34 mouse cellular contexts compared by ENCODE assay signal in genomic region chr9:107688415-107688814, GRCm38 (mm10). TPM values are rescaled to one million over a fixed set of nuclear protein-coding genes. Genes with fewer than 3 reads are reported as not detected.
"Had no signal": no experiment of that assay in that cellular context is flagged by ENCODE, and none has a peak within 500 bp of the region (broad histone marks: within the 10 kb centered on the region; RNA-seq: fewer than 3 reads in every experiment).

No protein-coding gene starts in this region.

- DNase-seq: left cerebral cortex, postnatal 4 days; liver, embryonic 13.5 days; lung, adult 18-20 months; lung, adult 2 months; lung, embryonic 14.5 days; lung, postnatal 10 days; lung, postnatal 14 days; lung, postnatal 36 days; lung, postnatal 4 days; midbrain, embryonic 14.5 days had no signal

- H3K4me2 ChIP-seq: limb, embryonic 12.5 days; limb, embryonic 13.5 days; limb, embryonic 15.5 days; liver, embryonic 12.5 days; liver, embryonic 13.5 days; liver, embryonic 15.5 days; lung, embryonic 14.5 days; lung, embryonic 15.5 days; midbrain, embryonic 11.5 days; midbrain, embryonic 12.5 days; midbrain, embryonic 13.5 days; midbrain, embryonic 15.5 days; neural tube, embryonic 12.5 days had no signal

- H3K4me1 ChIP-seq: limb, embryonic 12.5 days; liver, embryonic 13.5 days; liver, embryonic 15.5 days; neural tube, embryonic 12.5 days had no signal

- H3K36me3 ChIP-seq: liver, embryonic 13.5 days; liver, embryonic 15.5 days had no signal

- H3K4me3 ChIP-seq: left cerebral cortex, adult 2 months; limb, embryonic 10.5 days; limb, embryonic 12.5 days; limb, embryonic 13.5 days; limb, embryonic 15.5 days; liver, embryonic 12.5 days; liver, embryonic 13.5 days; liver, embryonic 15.5 days; lung, embryonic 15.5 days; megakaryocyte, embryonic 14.5 days; midbrain, embryonic 10.5 days; midbrain, embryonic 12.5 days; midbrain, embryonic 13.5 days; midbrain, embryonic 15.5 days; myocyte; neural tube, embryonic 12.5 days had no signal

- H3K9ac ChIP-seq: limb, embryonic 12.5 days; limb, embryonic 13.5 days; limb, embryonic 15.5 days; liver, embryonic 12.5 days; liver, embryonic 13.5 days; liver, embryonic 14.5 days; liver, embryonic 15.5 days; lung, embryonic 14.5 days; lung, embryonic 15.5 days; midbrain, embryonic 12.5 days; midbrain, embryonic 13.5 days; midbrain, embryonic 15.5 days; neural tube, embryonic 12.5 days had no signal

- H3K27me3 ChIP-seq: limb, embryonic 12.5 days; limb, embryonic 13.5 days; limb, embryonic 15.5 days; lung, embryonic 15.5 days; midbrain, embryonic 12.5 days; midbrain, embryonic 13.5 days; midbrain, embryonic 15.5 days; neural tube, embryonic 12.5 days had no signal

- H3K27ac ChIP-seq: left cerebral cortex, adult 2 months; limb, embryonic 10.5 days; limb, embryonic 12.5 days; limb, embryonic 13.5 days; limb, embryonic 15.5 days; liver, embryonic 12.5 days; liver, embryonic 13.5 days; liver, embryonic 14.5 days; liver, embryonic 15.5 days; lung, embryonic 15.5 days; macrophage; midbrain, embryonic 10.5 days; midbrain, embryonic 12.5 days; midbrain, embryonic 13.5 days; midbrain, embryonic 15.5 days; neural tube, embryonic 12.5 days had no signal

- ATAC-seq: liver, embryonic 12.5 days; lung, postnatal 0 days; midbrain, embryonic 13.5 days; midbrain, embryonic 15.5 days; midbrain, embryonic 16.5 days had no signal

- H3K9me3 ChIP-seq: limb, embryonic 10.5 days; limb, embryonic 12.5 days; limb, embryonic 13.5 days; limb, embryonic 15.5 days; liver, embryonic 12.5 days; liver, embryonic 13.5 days; liver, embryonic 15.5 days; lung, embryonic 15.5 days; megakaryocyte, embryonic 14.5 days; midbrain, embryonic 10.5 days; midbrain, embryonic 12.5 days; midbrain, embryonic 13.5 days; midbrain, embryonic 15.5 days; neural tube, embryonic 12.5 days had no signal

RNA-seq across cellular contexts. Expression of gene Gnat1, which starts 8.9 kb away (rescaled TPM):
- total RNA-seq: megakaryocyte progenitor cell, adult 5-6 weeks; megakaryocyte, adult 5-6 weeks; megakaryocyte-erythroid progenitor cell, adult 5-6 weeks; monocyte, adult 5-6 weeks had no signal
- polyA plus RNA-seq: macrophage, myocyte had no signal

RNA-seq across cellular contexts. Expression of gene Slc38a3, which starts 19.1 kb away (rescaled TPM):
- total RNA-seq: megakaryocyte progenitor cell, adult 5-6 weeks; megakaryocyte, adult 5-6 weeks; megakaryocyte-erythroid progenitor cell, adult 5-6 weeks; monocyte, adult 5-6 weeks had no signal
- polyA plus RNA-seq: macrophage had no signal

RNA-seq across cellular contexts. Expression of gene Sema3f, which starts 21.9 kb away (rescaled TPM):
- total RNA-seq: megakaryocyte, adult 5-6 weeks; monocyte, adult 5-6 weeks had no signal
- polyA plus RNA-seq: macrophage had no signal
